Mouse (Mus musculus): ENCODE data around the gene Rilp.

The Rilp gene

DNA sequence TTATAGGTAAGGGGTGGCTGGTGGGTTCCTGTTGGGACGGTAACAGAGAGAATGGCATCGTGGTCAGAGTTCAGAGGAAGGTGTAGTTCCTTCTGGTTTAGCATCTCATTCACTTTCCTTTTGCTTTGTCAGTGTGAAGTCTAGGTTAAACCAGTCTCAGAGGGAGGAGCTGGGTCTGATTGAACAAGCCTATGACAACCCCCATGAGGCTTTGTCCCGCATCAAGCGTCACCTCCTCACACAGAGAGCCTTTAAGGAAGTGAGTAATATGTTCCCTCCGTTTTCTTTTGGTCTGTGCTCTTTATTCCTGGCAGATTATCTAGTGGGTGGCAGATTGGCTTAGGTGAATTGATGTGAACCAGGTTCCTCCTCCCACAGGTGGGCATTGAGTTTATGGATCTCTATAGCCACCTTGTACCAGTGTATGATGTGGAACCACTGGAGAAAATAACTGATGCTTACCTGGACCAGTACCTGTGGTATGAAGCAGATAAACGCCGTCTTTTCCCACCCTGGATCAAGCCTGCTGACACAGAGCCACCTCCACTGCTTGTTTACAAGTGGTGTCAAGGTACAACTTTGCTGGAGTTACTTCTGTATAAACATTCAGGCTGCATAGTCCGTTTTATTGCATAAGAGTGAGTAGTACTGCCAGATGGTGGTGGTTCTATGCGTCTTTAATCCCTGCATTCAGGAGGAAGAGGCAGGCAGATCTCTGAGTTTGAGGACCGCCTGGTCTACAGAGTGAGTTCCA, 15.4 kb upstream of the Rilp start:
- no peak for DNase-seq

- DNase-seq = no peak
Observed at GRCm38 (mm10) chr11:75498126-75498525, 11.8 kb upstream of the Rilp start.

GRCm38 (mm10) chr11:75508162-75508561, 1.7 kb upstream of the Rilp start:
- DNase-seq = no peak

GRCm38 (mm10) chr11:75508904-75509303, 990 bp upstream of the Rilp start:
- no peak for DNase-seq

DNA sequence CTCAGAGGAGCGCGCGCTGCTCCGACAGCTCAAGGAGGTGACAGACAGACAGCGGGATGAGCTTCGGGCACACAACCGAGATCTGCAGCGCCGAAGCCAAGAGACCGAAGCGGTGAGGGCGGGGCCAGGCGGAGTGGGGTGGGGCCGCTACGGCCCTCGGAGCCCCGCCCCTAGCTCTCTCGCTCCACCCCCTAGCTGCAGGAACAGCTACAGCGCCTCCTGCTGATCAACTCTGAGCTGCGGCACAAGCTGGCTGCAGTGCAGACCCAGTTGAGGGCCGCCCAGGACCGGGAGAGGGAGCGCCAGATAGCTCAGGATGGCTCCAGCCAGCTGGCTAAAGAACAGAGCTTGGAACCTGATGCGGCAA, 716 bp downstream of the Rilp start:
- peak; percentile 93 to 95 for DNase-seq

DNA sequence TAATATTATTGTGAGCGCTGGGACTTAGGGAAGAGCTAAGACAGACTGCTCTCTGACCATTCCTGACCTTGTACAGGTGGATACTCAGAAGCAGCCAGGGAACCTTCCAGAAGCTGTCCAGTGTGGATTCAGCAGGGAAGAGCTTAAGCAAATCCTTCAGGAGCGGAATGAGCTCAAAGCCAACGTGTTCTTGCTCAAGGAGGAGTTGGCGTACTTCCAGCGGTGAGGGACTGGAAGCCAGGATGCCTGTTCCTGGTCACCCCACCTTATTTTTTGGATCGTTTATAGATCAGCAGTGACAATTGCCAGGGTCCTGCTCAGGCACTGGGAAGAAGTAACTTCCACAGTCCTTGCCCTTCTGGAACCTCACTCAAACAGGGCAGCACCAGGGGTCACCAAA, 1.3 kb downstream of the Rilp start:
- DNase-seq = peak; percentile 48 to 53

DNA sequence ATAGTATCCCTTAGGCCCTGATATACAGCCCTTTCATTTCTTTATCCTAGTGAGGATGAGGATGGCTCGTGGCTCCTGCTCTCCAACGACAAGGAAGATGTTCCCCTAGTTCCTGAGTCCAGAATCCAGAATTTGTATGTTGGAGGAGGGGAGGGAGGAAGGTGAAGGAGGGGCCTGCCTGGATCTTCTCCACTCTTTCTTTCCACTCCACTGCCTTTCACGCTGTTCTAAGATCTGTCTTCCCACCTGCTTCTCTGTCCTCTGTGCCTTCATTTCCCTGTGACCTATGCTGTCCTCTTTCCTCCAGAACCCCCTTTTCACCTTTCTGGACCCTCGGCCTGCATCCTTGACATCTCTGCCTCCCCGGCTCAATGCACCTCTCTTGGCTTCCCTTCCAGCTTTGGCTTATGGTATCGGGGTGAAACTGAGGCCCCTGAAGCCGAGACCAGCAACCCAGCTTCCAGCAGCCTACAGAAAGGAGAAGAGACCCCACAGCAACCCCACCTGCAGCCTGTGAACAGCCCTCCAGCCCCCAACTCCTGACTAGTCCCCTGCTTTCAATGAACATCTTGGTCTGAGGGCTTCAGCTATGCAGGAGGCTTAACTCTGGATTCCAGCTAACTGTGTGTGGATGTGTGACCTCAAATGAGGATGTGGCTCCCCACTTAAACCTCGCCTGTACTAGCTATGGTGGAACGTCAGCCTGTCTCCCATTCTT, 2.6 kb downstream of the Rilp start:
- no peak for DNase-seq

DNA sequence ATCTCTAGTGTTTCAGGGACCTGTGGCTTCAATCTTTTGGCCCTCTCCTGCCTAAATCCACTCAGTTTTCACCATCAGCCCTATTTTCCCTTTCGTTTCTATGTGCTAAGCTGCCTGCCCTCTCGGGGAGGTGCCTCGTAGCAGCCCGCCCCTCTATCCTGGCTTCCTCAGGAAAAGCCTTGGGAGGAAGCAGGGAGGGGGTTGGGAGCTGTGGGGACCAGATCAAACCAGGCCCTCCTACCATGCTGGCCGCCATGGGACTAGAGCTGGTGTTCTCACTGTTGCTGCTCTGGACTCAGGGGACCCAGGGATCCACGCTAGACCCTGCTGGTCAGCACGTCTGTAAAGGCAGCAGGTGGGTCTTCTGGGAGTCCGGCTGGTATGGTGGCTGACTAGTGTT, 3.4 kb downstream of the Rilp start, which contains the start of gene Scarf1:
Gene Scarf1 (plus strand): TSS at position 205 of the 400 bp plus-strand sequence.
- DNase-seq = no peak

DNA sequence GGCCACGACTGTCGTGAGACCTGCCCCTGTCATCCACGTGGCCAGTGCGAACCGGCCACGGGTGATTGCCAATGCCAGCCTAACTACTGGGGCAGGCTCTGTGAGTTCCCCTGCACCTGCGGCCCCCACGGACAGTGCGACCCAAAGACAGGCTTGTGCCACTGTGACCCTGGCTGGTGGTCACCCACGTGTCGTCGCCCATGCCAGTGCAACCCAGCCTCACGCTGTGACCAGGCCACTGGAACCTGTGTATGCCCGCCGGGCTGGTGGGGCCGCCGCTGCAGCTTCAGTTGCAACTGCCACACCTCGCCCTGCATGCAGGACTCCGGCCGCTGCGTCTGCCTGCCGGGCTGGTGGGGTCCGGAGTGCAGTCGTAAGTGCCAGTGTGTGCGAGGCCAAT, 5.3 kb downstream of the Rilp start:
- no peak for DNase-seq

DNA sequence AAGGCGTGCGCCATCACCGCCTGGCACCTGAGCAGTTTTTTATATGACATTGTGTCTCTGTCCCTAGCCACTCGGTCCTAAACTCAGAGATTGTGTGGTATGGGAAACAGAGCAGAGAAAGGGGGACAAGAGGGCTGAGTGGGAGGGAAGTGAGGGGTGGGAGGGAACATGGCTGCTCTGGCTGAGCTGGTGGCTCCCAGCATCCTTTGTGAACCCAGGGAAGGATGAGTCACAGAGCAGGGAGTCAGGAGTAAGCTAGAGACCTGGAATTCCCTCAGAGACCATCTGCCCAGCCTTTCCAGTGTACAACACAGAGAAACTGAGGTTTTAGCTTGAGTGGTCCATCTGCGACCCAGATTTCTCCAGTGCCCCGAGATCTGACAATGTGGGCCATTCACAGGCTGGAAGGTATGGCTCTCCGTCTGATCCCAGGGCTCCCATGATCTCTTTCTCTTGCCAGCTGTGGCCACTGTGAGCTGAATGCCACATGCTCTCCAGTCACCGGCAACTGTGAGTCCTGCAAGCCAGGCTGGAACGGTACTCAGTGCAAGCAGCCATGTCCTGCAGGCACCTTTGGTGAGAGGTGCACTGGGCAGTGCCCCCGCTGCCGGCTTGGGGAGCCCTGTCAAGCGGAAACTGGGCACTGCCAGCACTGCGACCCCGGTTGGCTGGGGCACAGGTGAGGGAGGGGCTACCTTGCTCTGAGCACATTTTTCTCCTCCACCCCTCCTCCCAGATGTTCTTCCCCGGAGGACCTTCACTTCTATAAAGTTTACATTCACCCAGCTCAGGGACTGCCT, 10.1 kb downstream of the Rilp start:
- no peak for DNase-seq

GRCm38 (mm10) chr11:75521609-75522008, 11.7 kb downstream of the Rilp start:
- DNase-seq = no peak

- DNase-seq = no peak
Observed at GRCm38 (mm10) chr11:75522793-75523192, 12.9 kb downstream of the Rilp start.

DNA sequence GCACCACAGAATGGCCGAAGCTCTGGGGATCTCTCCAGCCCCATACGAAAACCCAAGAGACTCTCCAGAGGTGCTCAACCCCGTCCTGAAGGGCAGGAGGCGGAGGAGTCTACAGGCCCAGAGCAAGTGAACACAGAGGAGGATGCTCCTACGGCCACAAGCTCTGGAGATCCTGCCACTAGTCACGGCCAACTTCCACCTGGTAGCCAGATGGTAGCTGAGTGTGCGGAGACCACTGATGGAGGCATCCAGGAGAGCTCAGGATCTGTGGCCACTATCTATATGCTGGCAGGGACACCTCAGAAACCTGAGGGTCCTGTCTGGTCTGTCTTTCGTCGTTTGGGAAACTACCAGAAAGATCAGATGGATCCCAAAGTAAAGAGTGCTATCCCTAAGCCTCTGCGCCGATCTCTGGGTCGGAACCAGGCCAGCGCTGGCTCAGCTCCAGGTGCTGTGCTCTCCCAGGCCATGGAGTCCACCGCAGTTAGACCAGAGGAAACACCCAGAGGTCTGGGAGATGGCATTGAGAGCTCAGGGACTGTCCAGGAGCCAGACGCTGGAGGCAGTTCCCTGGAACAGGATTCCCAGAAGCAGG, 15.7 kb downstream of the Rilp start:
- peak; percentile 74 to 77 for DNase-seq

GRCm38 (mm10) chr11:75526943-75527342, 17.0 kb downstream of the Rilp start:
- no peak for DNase-seq

DNA sequence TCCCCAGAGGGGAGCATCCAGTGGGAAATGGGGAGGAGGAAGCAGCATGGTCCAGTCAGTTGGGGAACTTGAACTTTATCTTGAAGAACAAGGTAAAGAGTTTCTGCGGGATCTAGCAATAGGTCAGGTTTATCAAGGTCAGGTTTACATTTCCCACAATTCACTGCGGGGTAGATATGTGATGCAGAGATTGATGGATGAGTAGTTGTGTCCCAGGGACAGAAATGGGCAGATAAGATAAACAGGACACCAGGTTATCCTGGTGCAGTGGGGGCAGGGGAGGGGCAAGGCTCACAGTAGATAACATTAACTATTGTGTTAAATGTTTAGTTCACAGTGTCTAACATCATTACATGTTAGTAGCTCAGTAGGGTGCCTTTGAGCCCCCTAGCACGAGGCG, 19.9 kb downstream of the Rilp start:
- no peak for DNase-seq

DNA sequence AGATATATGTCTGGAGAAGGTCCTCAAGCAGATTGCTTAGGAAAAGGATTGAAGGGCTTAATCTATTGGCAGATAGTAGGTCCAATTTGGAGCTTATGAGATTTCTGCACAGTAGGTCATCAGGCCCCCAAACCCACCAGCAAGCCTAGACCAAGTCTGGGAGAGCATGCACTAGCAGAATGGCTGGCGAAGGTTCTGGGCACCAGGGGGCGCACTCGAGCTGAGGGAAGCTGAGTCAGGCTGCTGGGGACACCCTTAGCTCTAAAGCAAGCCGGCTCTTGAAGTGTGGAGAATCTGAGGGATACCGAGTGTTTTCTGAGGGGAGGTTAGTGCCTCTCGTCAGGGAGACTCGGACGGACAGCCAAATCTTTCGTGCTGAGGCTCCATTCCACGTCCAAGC, 20.4 kb downstream of the Rilp start:
- DNase-seq = peak; percentile 100

GRCm38 (mm10) chr11:75530845-75531373, 21.0 kb downstream of the Rilp start:
- DNase-seq = no peak

GRCm38 (mm10) chr11:75531469-75532242, 21.8 kb downstream of the Rilp start, which contains the start of gene Slc43a2:
TSS of gene Slc43a2 (plus strand) at chr11:75531694.
- DNase-seq = peak; percentile 98 to 99

- peak; percentile 59 to 60 for DNase-seq
Observed at GRCm38 (mm10) chr11:75532340-75533277, 22.7 kb downstream of the Rilp start.

- DNase-seq = no peak
Observed at GRCm38 (mm10) chr11:75533314-75534015, 23.6 kb downstream of the Rilp start.
